Mouse (Mus musculus): Measurements from ENCODE around the gene Btf3.

Btf3 gene

DNA sequence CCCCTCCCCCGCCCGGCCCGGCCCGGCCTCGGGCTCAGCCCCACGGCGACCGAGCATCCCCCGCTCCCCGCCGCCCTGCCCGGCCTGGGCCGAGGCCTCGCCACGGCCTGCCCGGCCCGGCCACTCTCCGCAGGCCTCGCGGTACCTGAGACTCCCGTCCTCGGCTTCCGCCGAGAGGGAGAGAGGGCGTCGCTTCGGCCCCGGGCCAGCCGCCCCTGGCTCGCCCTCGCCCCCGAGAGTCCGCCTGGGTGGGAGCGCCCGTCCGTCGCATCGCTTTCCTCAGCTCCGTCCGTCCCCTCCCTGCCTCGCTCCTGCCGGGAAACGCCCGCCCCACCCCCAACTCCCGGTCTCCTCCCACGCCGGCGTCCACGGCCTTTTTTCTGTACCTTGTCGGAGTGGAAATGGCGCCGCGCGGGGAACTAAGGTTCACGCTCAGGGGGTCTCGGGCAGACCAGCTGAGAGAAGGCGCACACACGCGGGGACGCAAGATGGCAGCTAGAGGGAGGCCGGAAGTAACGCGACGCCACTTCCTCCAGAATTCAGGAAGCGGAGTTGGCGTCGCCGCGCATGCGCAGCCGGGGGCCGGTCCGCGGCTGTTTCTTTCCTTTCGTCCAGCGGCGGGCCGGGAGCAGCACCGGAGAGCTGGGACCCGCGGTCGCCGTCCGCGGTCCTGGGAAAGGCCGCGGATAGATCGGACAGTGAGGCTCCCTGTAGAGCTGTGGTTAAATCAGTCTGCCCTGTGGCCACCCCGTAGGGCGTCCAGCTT lies at the start of gene Btf3:
TSS of gene Btf3 (minus strand) at position 527 of the 766 bp plus-strand sequence.
- DNase-seq, result peak; percentile 95 to 98

DNA sequence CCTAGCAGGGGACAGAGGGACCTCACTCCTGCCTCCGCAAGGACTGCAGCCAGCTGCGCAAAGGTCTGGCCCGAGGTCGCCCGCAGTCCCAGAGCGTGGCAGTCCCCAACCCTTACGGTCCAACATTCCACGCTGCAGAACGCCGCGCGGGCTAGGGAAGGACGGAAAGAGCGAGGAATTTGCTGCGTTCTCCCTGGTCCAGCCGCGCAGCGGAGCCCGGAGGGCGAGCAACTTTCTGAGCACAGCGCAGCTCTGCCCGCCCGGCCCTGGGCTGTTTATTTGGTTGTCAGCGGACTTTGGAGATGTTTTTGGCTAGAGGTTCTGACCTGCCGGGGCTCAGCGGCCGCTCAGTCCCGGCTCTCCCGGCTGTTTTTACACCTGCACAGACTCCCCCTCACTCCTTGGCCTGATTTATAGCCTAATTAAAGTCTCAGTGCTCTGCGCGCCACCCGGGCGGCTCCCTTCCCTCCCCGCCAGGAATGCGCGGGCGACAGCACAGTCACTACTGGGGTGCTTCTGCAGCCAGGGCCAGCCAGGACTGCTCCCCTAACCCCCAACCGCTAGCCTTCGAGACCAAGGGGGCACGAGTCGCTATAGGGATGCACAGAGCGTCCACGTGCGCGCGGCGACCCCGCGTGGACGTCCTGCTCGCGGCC lies 49.1 kb upstream of the Btf3 start:
- DNase-seq, result peak; percentile 11 to 48

DNA sequence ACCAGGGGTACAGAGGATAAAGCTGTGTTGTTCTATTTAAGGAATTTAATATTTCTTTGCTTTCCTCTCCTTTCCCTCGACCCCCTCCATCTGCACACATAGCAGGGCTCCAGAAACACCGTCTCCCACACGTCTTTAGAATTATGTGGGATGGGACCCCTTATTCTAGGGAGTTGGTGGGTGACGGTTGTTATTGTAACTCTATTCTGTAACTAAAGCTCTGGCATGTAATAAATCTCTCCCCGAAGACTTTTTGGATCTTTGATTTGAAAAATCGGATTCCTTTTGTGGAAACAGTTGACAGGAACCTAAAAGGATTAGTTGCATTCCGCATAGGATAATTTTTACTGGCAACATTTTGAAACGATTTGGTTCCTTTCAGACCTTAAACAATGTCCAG lies 48.3 kb upstream of the Btf3 start:
- no peak for DNase-seq

DNA sequence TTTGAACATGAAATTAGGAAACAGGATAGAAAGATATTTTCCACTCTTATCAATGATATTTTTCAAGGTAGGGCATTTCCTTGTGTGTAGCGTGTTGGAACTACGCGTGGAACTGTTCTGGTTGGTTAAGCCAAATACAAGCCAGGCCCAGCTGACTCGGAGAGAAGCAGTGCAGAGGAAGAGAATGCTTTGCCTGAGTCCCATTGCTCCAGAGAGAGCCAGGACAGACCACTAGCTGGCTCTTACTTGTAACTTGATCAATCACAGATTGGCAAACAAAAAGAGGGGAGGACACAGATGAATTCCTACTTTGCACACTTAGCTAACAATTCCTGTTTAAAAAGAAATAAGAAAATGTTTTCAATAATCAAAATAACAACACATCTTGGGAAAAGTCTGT lies 46.2 kb upstream of the Btf3 start:
- DNase-seq, result no peak

DNA sequence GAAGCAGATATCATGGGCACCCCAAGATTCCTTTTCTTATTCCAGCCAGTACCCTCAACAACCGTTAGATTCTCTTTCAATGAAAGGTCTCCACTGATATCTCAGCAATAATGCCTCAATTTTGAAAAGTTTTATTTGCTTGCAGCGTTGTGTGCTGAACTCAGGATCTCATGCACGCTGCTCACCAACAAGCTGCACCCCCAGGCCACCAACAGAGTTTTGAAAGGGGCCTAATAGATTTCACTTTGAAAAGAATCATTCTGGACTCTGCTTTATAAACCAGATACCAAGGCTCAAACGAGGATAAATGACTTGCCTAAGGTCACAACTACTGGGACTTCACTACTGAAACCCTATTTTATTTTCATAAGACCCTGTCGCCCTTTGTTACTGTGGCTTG lies 44.4 kb upstream of the Btf3 start:
- DNase-seq, result no peak

DNA sequence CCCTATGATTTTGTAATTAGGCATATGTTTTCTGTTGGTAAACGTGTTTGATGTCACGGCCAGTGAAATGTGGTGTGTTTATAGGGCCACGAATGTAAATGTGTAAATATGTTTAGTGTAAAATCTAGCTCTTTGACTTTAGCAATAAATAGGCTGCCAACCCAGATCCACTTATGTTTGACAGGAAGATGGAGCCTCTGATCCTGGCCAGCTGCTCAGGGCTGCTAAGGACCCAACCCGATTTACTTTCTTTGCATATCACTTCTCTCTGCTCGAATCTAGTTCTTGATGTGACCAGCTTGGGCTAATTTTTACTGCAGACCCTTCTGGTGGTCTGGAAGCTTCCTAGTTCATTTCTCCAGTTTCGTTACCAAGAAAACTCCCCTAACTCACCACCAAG lies 43.6 kb upstream of the Btf3 start:
- DNase-seq, result no peak

DNA sequence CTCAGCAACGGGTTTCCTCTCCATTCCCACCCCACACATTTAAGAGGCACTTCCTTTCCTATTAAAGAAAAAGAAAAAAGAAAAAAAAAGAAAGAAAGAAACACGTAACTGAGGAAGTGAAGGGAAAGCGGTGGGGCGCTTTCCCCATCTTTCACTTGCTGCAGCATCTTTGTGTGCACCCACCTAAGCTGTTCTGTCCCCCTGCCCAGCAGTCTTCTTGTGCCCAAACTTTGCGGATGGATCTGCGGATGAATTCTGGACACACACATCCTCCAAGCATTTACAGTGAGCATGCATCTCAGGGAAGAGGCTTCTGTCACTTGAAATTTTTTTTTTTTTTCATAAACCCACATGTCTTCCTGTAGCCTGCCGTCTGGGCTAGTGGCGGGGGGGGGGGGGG lies 42.5 kb upstream of the Btf3 start:
- no peak for DNase-seq

DNA sequence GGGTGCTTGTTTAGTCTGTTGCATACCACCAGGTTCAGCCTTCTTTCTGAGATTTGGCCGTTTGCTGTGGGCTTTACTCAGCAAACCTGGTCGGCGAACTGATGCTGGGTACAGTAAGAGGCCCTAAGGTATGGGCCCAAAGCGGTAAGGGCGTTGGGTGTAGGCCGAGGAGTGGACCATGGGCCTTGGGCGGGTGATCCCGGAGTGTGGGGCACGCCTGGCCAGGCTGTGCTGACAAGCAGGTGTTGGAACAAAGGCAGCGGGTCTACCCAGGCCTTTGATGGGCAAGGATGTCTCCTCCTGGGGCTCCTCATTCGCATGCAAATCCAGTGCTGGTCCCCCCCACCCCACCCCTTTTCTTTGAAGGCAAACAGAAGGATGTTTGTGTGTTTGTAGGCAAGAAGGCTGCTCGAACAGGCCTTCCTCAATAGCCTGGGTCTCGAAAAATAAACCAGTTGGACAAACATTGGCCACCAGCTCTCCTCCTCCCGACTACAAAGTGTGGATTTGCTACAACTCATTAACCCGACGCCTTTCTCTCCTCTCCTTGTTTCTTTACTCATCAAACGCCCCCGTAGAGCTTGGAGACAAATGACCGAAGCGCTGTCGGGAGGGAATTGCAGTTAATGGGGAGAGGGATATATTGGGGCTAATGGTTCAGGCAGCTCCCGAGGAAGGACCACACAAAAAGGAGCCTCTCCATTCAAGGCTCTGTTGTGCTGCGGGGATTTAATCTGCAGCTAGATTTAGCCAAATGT lies 41.8 kb upstream of the Btf3 start:
- DNase-seq, result no peak

DNA sequence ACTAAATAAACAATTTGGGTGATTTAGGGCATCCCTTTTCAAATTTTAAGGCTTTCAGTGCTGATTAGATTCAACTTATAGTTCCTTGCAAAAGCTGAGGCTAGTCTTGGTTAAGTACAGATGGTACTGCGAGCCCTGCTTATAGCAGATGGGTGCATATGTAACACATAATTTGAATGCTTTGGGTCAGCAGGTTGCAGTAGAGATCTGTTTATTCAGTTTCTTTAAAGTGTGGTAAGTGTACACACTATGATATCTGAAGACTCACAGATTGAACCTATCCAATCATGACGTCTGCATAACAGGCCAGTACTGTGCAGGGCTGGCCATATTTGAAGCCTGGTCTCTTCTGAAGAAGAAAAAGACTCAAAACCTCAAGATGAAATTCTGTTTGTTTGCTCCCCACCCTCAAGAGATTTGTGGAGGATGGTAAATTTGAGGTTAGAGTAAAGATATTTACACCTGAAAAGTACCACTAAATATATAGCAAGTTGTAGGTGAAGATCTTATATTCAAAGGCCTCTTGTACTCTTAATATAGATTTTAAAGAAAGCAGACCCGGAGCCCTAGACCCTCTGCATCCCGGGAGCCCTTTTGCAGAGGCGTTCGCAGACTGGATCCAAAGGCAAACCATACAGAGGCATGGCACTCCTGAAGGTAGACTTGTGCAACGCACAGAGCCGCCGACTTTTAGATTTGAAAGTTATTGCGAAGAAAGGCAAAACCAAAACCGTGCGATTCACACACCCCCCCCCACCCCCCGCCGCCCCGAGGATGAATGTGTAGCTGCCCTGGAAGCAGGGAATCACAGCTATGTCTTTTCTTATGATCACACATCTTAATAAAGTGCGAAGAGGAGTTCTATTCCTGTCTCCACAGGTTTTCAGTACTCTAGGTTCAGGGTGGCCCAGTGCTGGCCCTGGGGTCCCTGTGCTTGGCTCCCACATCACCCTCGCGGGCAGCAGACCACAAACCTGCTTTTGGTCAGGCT lies 40.9 kb upstream of the Btf3 start:
- DNase-seq, result no peak

DNA sequence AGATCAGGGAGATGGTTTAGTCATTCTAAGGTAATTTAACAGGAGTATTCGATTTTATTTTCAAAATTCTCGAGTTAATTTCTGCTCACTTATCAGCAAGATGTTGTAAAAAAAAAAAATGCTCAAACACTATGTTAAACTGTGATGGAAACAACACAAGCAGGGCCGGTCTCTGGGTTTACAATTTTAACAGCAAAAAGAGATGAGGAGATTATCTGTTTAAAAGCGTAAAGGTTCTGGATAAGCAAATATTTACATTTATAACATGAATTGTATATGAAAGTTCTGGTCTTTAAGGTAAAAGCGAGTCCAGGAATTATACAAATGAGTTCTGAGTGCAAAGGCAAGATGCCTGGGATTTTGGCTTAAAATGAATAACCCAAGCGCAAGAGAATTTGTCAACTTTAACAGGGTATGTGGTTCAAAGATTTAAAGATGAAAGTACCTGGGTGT lies 40.2 kb upstream of the Btf3 start:
- DNase-seq, result no peak

DNA sequence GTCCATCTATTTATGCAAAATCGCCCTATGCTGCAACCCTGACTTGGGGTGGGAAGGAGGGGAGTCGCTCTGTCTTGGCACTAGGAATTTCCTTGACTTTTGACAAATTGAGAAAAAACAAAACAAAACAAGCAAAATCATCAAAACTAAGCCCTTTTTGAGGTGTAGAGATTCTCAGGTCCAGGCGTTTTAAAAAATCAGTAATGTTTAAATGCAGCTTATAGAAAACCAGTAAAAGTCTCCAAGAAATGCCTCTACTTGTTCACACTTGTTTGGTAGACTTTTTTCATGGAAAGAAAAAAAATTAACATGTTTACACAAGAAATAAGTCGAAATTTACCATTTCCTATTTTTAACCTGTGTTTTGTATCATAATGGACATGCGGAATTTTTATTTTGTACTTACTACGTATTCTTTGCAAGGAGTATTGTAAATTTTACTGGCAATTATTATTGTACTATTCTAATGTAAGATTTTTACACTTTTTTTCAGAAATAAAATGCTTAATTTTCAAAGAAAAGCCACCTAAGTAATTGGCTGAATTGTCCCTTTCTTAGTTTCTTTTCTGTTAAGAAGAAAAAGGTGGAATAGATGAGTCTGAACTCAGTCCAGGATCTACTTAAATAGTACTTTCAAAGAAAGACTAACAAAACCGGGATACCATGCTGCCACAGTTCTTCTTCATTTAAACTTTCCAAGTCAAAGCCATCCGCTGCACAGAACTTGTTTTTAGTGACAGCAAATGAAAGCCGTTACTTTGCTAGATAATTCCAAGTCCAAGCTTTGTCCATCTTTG lies 39.6 kb upstream of the Btf3 start:
- no peak for DNase-seq

DNA sequence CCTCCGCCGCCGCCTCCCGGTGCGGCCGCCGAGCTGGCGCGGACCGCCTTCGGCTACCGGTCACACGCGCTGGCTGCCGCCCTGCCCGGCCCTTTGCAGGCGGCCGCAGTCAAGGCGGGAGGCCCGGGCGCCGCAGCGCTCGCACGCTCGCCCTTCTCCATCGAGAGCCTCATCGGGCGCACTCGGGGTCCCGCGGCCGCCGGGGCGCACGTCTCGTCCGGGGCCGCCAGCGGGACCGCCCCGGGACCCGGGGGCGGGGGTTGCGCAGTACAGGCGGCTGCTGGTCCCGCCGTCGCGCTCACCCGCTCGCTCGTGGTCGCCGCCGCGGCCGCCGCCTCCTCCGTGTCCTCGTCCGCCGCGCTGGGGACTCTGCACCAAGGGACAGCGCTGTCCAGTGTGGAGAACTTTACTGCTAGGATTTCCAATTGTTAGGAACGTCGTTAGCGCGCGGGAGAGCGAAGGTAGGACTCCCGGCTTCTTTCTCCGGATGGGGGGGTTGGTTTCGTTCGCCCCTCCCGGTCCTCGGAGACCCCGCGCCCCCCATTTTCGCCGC lies 38.8 kb upstream of the Btf3 start:
- peak; percentile 13 to 51 for DNase-seq

DNA sequence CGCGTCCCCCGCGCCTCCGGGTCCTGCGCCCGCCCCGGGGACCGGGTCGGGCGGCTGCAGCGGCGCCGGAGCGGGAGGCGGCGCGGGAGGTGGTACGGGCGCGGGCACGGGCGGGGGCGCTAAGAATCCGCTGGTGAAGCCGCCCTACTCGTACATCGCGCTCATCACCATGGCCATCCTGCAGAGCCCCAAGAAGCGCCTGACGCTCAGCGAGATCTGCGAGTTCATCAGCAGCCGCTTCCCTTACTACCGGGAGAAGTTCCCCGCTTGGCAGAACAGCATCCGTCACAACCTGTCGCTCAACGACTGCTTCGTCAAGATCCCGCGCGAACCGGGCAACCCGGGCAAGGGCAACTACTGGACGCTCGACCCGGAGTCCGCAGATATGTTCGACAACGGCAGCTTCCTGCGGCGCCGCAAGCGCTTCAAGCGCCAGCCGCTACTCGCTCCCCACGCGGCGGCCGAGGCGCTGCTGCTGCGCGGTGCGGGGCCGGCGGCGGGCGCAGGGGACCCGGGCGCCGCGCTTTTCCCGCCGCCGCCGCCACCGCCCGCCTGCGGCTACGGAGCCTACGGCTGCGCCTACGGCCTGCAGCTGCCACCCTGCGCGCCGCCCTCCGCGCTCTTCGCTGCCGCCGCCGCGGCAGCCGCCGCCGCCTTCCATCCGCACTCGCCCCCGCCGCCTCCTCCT lies 38.2 kb upstream of the Btf3 start:
- DNase-seq, result peak; percentile 17 to 52

DNA sequence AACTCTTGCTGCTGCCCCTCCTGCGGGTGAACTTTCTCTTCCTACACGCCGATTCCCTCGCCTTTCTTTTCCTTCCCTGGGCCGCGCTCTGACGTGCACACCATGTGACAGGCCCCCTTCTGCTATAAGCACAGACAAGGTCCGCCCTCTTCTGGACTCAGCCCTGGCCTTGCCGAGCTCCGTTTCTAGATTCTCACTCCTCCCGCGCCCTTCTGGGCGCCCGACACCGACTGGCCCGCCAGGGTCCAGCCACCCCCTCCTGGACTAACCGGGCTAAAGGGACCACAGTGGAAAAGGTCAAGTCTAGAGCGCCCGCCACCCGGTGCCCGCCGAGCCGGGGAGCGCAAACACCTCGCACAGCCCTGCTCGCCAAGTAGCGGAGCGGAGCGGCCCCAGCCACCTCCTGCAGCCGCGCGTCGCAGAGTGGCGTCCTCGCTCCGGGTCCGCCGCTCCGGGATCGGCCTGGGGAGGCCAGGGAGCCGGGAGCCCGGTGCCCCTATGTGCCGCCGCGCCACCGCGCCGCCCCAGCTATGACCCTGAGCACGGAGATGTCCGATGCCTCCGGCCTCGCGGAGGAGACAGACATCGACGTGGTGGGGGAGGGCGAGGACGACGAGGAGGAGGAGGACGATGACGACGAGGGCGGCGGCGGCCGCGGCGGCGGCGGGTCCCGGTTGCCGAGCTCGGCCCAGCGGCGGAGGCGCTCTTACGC lies 37.4 kb upstream of the Btf3 start, which contains the start of gene Foxd1:
TSS of gene Foxd1 (plus strand) at position 153 of the 712 bp plus-strand sequence.
- peak; percentile 52 to 73 for DNase-seq

DNA sequence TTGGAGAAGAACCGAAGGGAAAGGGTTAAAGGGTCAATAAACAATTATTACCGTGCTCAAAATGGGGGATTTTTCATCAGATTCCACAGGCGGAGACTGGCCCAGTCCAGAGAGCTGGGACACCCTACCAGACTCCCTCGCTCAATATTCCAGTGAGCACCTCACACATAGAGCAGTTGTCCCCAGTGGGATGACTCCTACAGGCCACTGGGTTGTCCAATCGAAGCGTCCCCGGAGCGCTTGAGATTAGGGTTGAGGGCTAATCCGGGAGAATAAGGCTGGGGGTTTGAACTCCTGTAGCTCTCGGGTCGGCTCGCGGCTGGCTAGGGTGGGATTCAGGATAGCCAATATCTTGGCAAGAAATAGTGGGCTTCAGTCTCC lies 36.9 kb upstream of the Btf3 start:
- no peak for DNase-seq

DNA sequence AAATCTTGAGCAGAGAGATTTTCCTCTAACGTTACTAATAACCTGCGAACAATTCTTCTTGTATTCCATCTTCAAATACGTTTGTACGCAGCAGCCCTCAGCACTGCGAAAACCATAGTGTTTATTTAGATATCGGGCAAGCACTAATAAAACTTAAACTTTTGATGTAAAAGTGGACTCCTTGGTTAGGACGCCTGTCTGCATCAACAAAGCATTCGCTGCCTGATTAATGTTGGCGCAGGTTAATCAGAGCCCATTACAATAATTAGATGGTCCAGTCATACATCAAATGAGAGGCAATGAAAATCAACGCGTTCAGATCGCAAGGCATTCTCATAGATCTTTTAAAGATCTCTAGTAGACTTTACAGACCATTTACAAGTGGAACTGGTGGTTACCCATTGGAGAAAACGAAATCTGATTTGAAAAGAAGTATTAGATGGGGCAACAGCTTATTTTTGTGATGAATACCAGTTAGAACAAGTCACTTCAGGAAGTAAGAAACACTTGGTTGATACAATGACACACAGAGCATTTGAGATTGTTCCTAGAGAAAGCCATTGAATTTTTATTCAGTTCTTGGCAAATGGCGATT lies 35.7 kb upstream of the Btf3 start:
- no peak for DNase-seq

DNA sequence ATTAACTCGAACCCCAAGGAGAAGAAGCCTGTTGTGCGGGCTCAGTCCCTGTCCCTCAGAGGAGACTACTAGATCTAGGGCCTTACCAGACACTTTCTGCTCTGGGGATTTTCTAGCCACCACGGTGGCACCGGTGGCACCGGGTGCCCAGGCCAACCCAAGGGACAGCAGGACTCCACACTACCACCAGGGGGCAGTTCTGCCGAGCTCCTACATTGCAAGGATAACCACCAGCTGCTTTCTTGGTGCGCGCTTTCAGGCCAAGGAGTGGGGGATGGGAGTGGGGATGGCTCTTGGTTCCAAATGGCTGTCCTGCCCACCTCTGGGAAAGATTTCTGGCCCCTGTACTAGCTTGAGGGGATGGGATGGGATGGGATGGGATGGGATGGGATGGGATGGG lies 34.7 kb upstream of the Btf3 start:
- peak; percentile 60 to 66 for DNase-seq

DNA sequence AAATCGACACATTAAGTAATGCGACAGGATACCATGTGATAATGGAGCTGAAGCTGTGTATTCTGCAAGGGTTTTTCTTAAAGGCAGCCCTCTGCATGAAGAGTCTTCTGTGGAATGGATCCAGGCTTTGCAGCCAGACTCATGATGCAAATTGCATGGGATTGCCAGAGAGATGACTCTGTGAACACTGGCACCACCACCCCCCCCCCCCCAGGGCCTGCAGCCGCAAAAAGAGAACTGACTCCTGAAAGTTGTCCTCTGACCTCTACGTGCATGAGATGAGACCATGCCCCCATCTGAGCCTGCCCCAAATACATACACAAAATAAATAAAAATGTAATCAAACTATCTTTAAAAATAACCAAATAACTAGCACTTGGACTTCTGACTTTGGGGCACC lies 32.7 kb upstream of the Btf3 start:
- DNase-seq, result no peak

DNA sequence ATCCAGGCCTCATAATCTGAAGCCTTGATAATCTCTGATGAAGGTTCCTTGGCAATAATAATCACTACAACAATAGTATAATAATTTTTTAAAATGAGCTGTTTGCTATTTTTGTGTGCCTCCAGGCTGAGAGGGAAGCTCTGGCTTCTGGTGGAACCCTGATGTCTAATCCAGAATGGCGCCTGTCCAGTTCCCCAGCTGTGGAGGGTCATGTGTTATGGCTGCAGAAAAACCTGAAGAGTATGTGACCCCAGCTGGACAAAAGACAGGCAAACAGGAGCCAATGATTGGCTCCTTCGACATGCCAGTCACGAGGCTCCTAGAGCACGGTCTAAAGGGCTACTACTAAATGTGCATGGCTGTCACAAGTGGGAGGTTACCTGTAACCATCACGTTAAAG lies 23.7 kb upstream of the Btf3 start:
- DNase-seq, result peak; percentile 38 to 39

DNA sequence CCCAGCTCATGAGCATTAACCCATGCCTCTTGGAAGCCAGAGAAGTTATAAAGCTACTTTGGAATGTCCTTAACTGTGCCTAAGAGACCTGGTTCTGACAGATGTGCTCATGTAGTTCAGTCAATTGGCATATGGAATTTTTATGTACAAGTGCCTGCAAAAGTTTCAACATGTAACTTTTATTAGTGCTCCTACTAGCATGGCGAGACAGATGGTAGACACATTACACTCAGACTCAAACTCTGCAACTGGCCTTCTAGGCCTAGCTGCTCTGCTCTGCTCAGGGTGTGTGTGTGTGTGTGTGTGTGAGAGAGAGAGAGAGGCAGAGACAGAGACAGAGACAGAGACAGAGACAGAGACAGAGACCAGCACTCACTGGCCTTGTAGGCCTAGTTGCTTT lies 19.4 kb upstream of the Btf3 start:
- no peak for DNase-seq
